Mouse (Mus musculus): ENCODE measurements around the gene Fem1a. TPM values are rescaled to one million over a fixed set of nuclear protein-coding genes. Genes with fewer than 3 reads are reported as not detected.
A peak's percentile ranks its signal among the peaks of the same experiment; 100 is the strongest.

Fem1a gene
- polyA plus RNA-seq, 1 experiment = 22.9 TPM

GRCm38 (mm10) chr17:56217670-56218069, 38.9 kb upstream of the Fem1a start:
- H3K4me3 ChIP-seq (ENCODE audit: low read depth, low read length) = peak overlapping the region; percentile 97
- peaks cover 17% of the 10 kb centered on the region for H3K4me1 ChIP-seq (ENCODE audit: control insufficient read depth, insufficient read depth, insufficient read length, low read length)
- H3K36me3 ChIP-seq (ENCODE audit: control insufficient read depth, insufficient read depth, low read length) = no peaks in the 10 kb centered on the region
- H3K27me3 ChIP-seq (ENCODE audit: control insufficient read depth, insufficient read depth, low read length) = no peaks in the 10 kb centered on the region
- WGBS = 58% methylated on average over 13 of the region's 13 CpGs
- peak overlapping the region; percentile 66; the same call in 1 of the 2 replicates for H3K27ac ChIP-seq (ENCODE audit: insufficient read depth, low read depth, low read length)
- no peak for TF ChIP-seq CTCF (IDR thresholded peaks at IDR 0.05; ENCODE audit: extremely low read depth, insufficient read length, insufficient replicate concordance, low read depth, low read length)
- no peak for TF ChIP-seq POLR2A (IDR thresholded peaks at IDR 0.05; ENCODE audit: low read depth, low read length)

GRCm38 (mm10) chr17:56218377-56219191, 38.0 kb upstream of the Fem1a start, which contains the start of gene Dpp9:
Gene Dpp9 (minus strand): TSS chr17:56218905.
- peak within 1 kb of the TSS; percentile 66 for H3K27ac ChIP-seq (ENCODE audit: insufficient read depth, low read depth, low read length)
- no peak for TF ChIP-seq CTCF (IDR thresholded peaks at IDR 0.05; ENCODE audit: extremely low read depth, insufficient read length, insufficient replicate concordance, low read depth, low read length)
- no peak for TF ChIP-seq POLR2A (IDR thresholded peaks at IDR 0.05; ENCODE audit: low read depth, low read length)
- no peaks in the 10 kb centered on the region for H3K36me3 ChIP-seq (ENCODE audit: control insufficient read depth, insufficient read depth, low read length)
- peaks cover 17% of the 10 kb centered on the region for H3K4me1 ChIP-seq (ENCODE audit: control insufficient read depth, insufficient read depth, insufficient read length, low read length)
- under 1% methylated on average over 76 of the region's 78 CpGs for WGBS
- no peaks in the 10 kb centered on the region for H3K27me3 ChIP-seq (ENCODE audit: control insufficient read depth, insufficient read depth, low read length)
- peak within 1 kb of the TSS; percentile 97 for H3K4me3 ChIP-seq (ENCODE audit: low read depth, low read length)

- TF ChIP-seq POLR2A (IDR thresholded peaks at IDR 0.05; ENCODE audit: low read depth, low read length) (no peak), CTCF (IDR thresholded peaks at IDR 0.05; ENCODE audit: extremely low read depth, insufficient read length, insufficient replicate concordance, low read depth, low read length) (no peak)
- WGBS = 16% methylated on average over 12 of the region's 12 CpGs
- Histone ChIP-seq H3K27ac (ENCODE audit: insufficient read depth, low read depth, low read length) (peak overlapping the region; percentile 62), H3K4me1 (ENCODE audit: control insufficient read depth, insufficient read depth, insufficient read length, low read length) (peaks cover 17% of the 10 kb centered on the region), H3K36me3 (ENCODE audit: control insufficient read depth, insufficient read depth, low read length) (no peaks in the 10 kb centered on the region), H3K4me3 (ENCODE audit: low read depth, low read length) (peak overlapping the region; percentile 97), H3K27me3 (ENCODE audit: control insufficient read depth, insufficient read depth, low read length) (no peaks in the 10 kb centered on the region)
Measured at GRCm38 (mm10) chr17:56219251-56219650, 37.4 kb upstream of the Fem1a start.

GRCm38 (mm10) chr17:56219805-56220204, 36.8 kb upstream of the Fem1a start:
- Histone ChIP-seq H3K27ac (ENCODE audit: insufficient read depth, low read depth, low read length) (no peak overlapping the region), H3K27me3 (ENCODE audit: control insufficient read depth, insufficient read depth, low read length) (no peaks in the 10 kb centered on the region), H3K4me1 (ENCODE audit: control insufficient read depth, insufficient read depth, insufficient read length, low read length) (peaks cover 17% of the 10 kb centered on the region), H3K36me3 (ENCODE audit: control insufficient read depth, insufficient read depth, low read length) (no peaks in the 10 kb centered on the region), H3K4me3 (ENCODE audit: low read depth, low read length) (no peak overlapping the region)
- TF ChIP-seq CTCF (IDR thresholded peaks at IDR 0.05; ENCODE audit: extremely low read depth, insufficient read length, insufficient replicate concordance, low read depth, low read length) (no peak), POLR2A (IDR thresholded peaks at IDR 0.05; ENCODE audit: low read depth, low read length) (no peak)
- 34% methylated on average over 3 of the region's 3 CpGs for WGBS

- H3K27ac ChIP-seq (ENCODE audit: insufficient read depth, low read depth, low read length) = no peak overlapping the region
- H3K4me1 ChIP-seq (ENCODE audit: control insufficient read depth, insufficient read depth, insufficient read length, low read length) = no peaks in the 10 kb centered on the region; the same call in 1 of the 2 replicates
- 0% methylated on average over 1 of the region's 1 CpGs for WGBS
- no peak for TF ChIP-seq CTCF (IDR thresholded peaks at IDR 0.05; ENCODE audit: extremely low read depth, insufficient read length, insufficient replicate concordance, low read depth, low read length)
- no peak for TF ChIP-seq POLR2A (IDR thresholded peaks at IDR 0.05; ENCODE audit: low read depth, low read length)
- no peaks in the 10 kb centered on the region for H3K36me3 ChIP-seq (ENCODE audit: control insufficient read depth, insufficient read depth, low read length)
- H3K4me3 ChIP-seq (ENCODE audit: low read depth, low read length) = no peak overlapping the region
- no peaks in the 10 kb centered on the region for H3K27me3 ChIP-seq (ENCODE audit: control insufficient read depth, insufficient read depth, low read length)
Measured at GRCm38 (mm10) chr17:56224916-56225315, 31.7 kb upstream of the Fem1a start.

- Histone ChIP-seq H3K36me3 (ENCODE audit: control insufficient read depth, insufficient read depth, low read length) (no peaks in the 10 kb centered on the region), H3K4me1 (ENCODE audit: control insufficient read depth, insufficient read depth, insufficient read length, low read length) (no peaks in the 10 kb centered on the region), H3K4me3 (ENCODE audit: low read depth, low read length) (no peak overlapping the region), H3K27me3 (ENCODE audit: control insufficient read depth, insufficient read depth, low read length) (no peaks in the 10 kb centered on the region), H3K27ac (ENCODE audit: insufficient read depth, low read depth, low read length) (no peak overlapping the region)
- WGBS = 76% methylated on average over 3 of the region's 3 CpGs
- no peak for TF ChIP-seq POLR2A (IDR thresholded peaks at IDR 0.05; ENCODE audit: low read depth, low read length)
- TF ChIP-seq CTCF (IDR thresholded peaks at IDR 0.05; ENCODE audit: extremely low read depth, insufficient read length, insufficient replicate concordance, low read depth, low read length) = no peak
Measured at GRCm38 (mm10) chr17:56226566-56226965, 30.0 kb upstream of the Fem1a start.

GRCm38 (mm10) chr17:56229943-56230342, 26.7 kb upstream of the Fem1a start:
- TF ChIP-seq CTCF (IDR thresholded peaks at IDR 0.05; ENCODE audit: extremely low read depth, insufficient read length, insufficient replicate concordance, low read depth, low read length) = no peak
- Histone ChIP-seq H3K4me3 (ENCODE audit: low read depth, low read length) (no peak overlapping the region), H3K27ac (ENCODE audit: insufficient read depth, low read depth, low read length) (no peak overlapping the region), H3K27me3 (ENCODE audit: control insufficient read depth, insufficient read depth, low read length) (no peaks in the 10 kb centered on the region), H3K4me1 (ENCODE audit: control insufficient read depth, insufficient read depth, insufficient read length, low read length) (peaks cover 3% of the 10 kb centered on the region), H3K36me3 (ENCODE audit: control insufficient read depth, insufficient read depth, low read length) (no peaks in the 10 kb centered on the region)
- 61% methylated on average over 10 of the region's 10 CpGs for WGBS
